Mouse (Mus musculus): ENCODE results near the gene Zfp626. TPM values are rescaled to one million over a fixed set of nuclear protein-coding genes. Genes with fewer than 3 reads are reported as not detected.
"Not testable (repeated sequence)": the region's sequence is repeated elsewhere in the genome, so short reads cannot be mapped to it uniquely, and the experiment has no call there.

The Zfp626 gene
- polyA plus RNA-seq, 1 experiment from 2014 or later, result 1.2 TPM

DNA sequence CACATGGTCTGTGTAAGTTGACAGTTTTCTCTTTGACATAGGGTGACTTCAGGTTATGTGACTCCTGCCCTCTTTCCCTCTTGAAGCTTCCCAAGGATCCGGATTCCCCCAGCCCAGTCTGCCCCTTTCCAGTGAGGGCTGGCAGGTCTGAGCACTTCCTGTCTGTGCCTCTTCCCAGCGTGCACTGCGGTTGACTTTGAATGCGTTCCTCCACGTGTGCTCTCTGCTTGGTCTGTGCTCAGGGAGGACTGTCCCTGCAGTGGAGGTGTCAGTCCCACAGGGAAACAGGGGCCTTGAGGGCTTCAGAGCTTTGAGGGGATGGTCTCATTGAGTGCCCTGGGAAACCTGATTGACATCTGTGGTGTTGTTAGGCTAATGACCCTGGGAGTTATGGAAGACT is 55.6 kb downstream of the Zfp626 start:
- Histone ChIP-seq H3K4me1 (ENCODE audit: control insufficient read depth in 2 of 2, insufficient read depth in 2 of 2, low read length in 2 of 2) (peaks cover 3 to 12% of the 10 kb centered on the region in 2 experiments), H3K36me3 (ENCODE audit: control insufficient read depth, insufficient read depth, low read length) (peaks cover 40% of the 10 kb centered on the region)
- not testable (repeated sequence) for H3K4me2 ChIP-seq (ENCODE audit: low read length); H3K9ac ChIP-seq (ENCODE audit: low read length); H3K4me3 ChIP-seq (ENCODE audit: control insufficient read depth in 1 of 2, insufficient read depth in 1 of 2, low read depth in 1 of 2, low read length in 2 of 2); H3K9me3 ChIP-seq (ENCODE audit: control insufficient read depth, low read length); ATAC-seq (ENCODE audit: insufficient number of reproducible peaks, insufficient read depth, low FRiP score, low read depth); H3K27me3 ChIP-seq (ENCODE audit: control insufficient read depth, insufficient read depth, low read length); H3K27ac ChIP-seq (replicated peaks in 1 of 2; ENCODE audit: control insufficient read depth in 1 of 2, insufficient read depth in 1 of 2, low read depth in 2 of 2, low read length in 2 of 2)
- 93% methylated on average over 5 of the region's 5 CpGs for WGBS

Other genes starting within 250 kb of the Zfp626 start
- 66.5 and 76.0 TPM in 2 replicates for gene Akt2, start 215.6 kb upstream of the Zfp626 start, polyA plus RNA-seq (2014; fragmentation: Nextera tagmentation; extraction: Ambion mirVana)
- 0.32 TPM in 1 of 2 replicates, not detected in the other for gene Ttc9b, start 153.3 kb upstream of the Zfp626 start, polyA plus RNA-seq (2014; fragmentation: Nextera tagmentation; extraction: Ambion mirVana)
- gene Map3k10, start 132.6 kb upstream of the Zfp626 start, polyA plus RNA-seq (2014; fragmentation: Nextera tagmentation; extraction: Ambion mirVana), result 3.8 and 4.3 TPM in 2 replicates
- gene Zfp607b, start 117.9 kb upstream of the Zfp626 start, polyA plus RNA-seq (2014; fragmentation: Nextera tagmentation; extraction: Ambion mirVana), result 2.2 and 2.5 TPM in 2 replicates
- gene Zfp60, start 75.8 kb upstream of the Zfp626 start, polyA plus RNA-seq (2014; fragmentation: Nextera tagmentation; extraction: Ambion mirVana), result 16.9 and 17.9 TPM in 2 replicates
- gene Zfp59, start 31.4 kb downstream of the Zfp626 start, polyA plus RNA-seq (2014; fragmentation: Nextera tagmentation; extraction: Ambion mirVana), result 5.2 and 6.7 TPM in 2 replicates
- gene Zfp607a, start 50.3 kb downstream of the Zfp626 start, polyA plus RNA-seq (2014; fragmentation: Nextera tagmentation; extraction: Ambion mirVana), result 3.5 and 3.8 TPM in 2 replicates
- gene Zfp974, start 122.3 kb downstream of the Zfp626 start, polyA plus RNA-seq (2014; fragmentation: Nextera tagmentation; extraction: Ambion mirVana), result 8.3 and 9.5 TPM in 2 replicates
- 13.1 and 13.2 TPM in 2 replicates for gene Zfp780b, start 172.0 kb downstream of the Zfp626 start, polyA plus RNA-seq (2014; fragmentation: Nextera tagmentation; extraction: Ambion mirVana)
- 1.9 and 2.2 TPM in 2 replicates for gene Zfp850, start 206.9 kb downstream of the Zfp626 start, polyA plus RNA-seq (2014; fragmentation: Nextera tagmentation; extraction: Ambion mirVana)
- 212 and 221 TPM in 2 replicates for gene Psmc4, start 242.9 kb downstream of the Zfp626 start, polyA plus RNA-seq (2014; fragmentation: Nextera tagmentation; extraction: Ambion mirVana)